Mouse (Mus musculus) cerebellum, postnatal 36 days (tissue): Measurements from ENCODE around the gene Gmnn.
A peak's percentile ranks its signal among the peaks of the same experiment; 100 is the strongest.

Source experiments
- DNase-seq, 2 experiments: peaks; one replicate each; pipeline ENCODE4 v3.0.0; 2021 to 2022; ENCODE audit warnings: mixed read lengths in 2 of 2

The Gmnn gene

DNA sequence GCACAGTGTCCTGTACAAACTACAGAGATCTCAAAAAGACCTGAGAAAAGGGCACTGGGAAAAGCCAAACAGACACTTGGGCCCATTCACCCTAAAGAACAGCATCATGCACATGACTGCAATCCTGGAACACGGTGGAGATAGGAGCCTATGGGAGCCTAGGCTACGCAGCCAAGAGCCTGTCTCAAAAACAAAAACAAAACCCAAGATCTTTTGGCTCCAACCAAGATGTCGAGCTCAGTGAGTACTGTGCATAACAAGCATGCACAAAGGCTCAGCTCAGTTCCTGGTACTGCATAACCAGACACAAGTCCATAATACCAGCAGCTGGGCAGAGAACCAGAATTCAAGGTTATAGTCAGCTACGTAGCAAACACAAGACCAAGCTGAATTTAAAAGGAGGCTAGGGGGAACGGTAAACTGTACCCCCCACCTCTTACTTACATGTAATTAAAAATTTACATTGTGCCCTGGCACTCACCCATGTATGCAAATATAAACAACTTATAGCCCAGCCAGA, 1.3 kb downstream of the Gmnn start:
- no peak for DNase-seq

DNA sequence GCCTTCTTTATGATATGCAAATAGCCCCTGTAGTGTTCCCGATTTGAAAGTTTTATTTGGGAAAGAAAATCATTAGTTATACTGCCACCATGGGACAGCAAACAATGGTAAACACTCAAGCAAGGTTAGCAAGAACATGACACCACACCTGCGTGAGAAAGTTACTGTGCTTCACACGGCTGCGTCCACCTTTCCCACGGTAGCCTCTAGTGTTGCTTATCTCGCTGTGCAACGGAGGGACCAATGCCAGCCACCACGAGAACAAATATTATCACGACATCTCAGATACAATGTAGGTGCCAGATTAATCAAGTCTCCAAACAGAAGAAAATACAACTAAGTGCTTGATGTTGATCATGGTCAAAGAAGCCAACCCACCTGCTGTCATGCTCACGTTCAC, 2.3 kb downstream of the Gmnn start:
- no peak for DNase-seq

DNA sequence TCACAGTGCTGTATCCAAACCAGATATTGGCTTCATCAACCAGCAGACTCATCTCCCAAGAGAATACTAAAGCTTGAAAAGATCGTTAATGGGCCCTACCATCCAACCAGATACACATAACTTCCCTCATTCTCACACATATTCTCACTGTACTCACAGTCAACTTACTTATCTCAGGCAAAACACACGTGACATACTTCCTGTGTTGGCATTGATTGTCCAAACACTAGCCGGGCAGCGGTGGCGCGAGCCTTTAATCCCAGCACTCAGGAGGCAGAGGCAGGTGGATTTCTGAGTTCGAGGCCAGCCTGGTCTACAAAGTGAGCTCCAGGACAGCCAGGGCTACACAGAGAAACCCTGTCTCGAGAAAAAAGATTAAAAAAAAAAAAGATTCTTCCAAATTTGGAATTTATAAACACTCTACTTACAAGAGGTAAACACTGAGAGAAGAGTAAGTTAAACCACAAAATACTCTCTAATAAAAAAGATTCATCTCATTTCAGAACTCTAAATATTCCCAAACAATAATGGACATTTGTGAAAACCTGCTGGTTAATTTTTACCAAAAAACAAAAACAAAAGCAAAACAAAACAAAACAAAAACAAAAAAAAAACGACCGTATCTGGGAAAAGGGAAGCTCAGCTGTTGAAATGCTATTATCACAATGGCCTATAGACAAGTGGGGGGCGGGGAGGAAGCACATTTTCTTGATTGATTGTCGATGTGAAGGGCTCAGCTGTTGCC, 3.7 kb downstream of the Gmnn start:
- no peak for DNase-seq

DNA sequence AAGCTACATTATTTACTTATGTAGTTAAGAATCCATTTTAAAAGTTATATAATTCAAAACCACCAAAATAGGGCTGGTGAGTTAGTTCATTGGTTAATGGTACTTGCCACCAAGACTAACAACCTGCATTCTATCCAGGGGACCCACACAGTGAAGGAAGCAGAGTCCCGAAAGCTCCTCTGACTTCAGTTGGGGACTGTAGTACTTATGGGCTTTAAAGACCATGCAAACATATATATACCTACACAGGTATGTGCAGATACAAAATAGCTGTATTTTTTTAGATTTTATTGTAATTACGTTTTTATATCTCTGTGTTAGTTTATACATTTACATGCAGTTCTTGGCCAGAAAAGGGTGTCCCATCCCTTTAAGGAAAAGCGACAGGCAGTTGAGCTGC, 5.0 kb downstream of the Gmnn start:
- no peak for DNase-seq

DNA sequence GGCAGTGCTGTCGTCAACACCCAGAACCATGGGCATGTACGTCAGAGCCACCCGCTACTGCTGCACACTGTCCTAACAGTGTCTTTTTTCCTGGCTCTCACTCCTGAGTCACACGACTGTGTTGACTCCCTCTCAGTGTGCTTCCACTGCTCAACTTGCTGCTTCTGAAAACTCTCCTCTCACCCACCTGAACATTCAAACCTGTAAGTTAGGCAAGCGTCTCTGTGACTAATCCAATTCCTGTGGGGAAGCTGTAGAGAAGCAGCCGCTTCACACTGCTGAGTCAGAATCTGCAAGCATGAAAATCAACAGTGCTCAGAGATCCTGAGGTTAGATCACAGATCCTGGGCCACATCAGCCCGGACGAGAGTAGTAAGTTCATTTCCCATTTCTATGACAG, 10.3 kb downstream of the Gmnn start:
- no peak for DNase-seq

DNA sequence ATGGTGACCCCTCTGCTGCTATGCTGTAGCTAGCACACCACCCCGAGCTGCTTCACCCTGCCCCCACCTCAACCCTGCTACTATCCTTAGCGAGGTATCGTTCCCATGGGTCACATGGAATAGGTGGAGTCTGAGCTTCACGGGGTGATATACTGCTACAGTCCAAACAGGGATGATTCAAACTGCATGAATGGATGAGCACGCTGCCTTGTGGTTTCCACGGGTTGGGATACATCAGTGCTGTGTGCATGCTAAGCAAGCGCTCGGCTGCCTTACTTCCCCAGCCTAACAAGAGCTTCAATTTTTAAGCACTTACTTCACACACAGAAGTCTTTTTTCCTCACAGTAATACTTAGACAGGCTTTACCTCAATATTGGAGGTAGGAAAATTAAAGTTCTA, 10.9 kb downstream of the Gmnn start:
- no peak for DNase-seq

DNA sequence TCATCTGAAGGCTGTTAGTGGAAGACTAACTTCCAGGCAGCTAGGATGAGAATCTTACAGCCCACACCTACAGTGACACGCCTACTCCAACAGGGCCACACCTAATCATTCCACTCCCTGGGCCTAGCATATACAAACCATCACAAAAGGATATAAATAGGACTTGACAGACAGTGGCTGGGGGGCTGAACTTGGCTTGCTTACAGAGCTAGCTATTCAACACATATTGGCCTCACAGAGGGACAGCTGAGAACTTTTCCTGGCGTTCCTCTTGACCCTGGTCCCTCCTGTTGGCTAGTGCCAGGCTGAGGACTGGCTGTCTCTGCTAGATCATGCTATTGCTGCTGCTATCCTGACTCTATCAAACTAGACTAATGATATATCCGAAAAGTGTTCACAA, 13.9 kb downstream of the Gmnn start:
- no peak for DNase-seq

DNA sequence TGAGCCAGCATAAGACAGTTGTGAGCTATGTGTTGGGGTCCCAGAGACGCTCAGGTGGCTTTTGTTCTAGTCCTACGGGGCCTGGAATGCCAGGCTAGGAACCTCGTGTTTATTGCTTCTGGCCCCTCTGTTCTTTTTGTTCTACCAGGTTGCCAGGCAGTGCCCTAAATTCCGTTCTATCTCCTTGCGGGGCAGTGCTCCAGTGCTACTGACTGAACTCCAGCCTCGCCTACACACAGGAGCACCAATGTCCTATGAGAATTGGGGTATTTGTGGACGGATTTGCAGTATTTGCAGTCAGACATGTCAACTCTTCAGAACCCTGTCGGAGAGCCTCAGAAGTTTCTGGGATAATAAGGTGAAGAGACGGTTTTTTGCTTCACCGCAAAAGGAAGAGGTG, 20.7 kb downstream of the Gmnn start, which contains the start of gene Armh2:
TSS of gene Armh2 (plus strand) at position 205 of the 400 bp plus-strand sequence.
- no peak for DNase-seq

DNA sequence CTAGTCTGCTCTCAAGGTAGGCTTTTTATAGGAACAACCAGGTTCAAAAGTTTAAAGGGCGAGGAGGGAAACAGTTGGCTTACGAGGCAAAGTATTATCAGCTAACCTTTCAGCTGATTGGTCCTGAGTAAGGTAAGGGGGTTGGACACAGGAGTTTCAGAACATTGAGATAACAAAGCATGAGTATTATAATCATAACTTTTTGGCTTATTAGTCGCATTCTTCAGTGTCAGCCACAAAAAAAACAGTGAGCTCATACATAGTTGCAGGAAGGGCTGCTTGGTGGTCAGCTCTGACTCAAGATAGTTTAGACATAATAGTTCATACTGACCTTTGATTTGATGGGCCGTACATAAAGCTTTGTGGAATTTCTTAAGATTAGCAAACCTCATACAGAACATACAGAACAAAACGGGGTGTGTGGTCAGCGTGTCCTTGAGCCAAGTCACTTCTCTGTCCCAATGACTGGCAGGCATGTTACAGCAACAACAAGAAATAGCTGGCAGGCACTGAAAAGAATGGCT, 26.1 kb downstream of the Gmnn start:
- DNase-seq = no peak

DNA sequence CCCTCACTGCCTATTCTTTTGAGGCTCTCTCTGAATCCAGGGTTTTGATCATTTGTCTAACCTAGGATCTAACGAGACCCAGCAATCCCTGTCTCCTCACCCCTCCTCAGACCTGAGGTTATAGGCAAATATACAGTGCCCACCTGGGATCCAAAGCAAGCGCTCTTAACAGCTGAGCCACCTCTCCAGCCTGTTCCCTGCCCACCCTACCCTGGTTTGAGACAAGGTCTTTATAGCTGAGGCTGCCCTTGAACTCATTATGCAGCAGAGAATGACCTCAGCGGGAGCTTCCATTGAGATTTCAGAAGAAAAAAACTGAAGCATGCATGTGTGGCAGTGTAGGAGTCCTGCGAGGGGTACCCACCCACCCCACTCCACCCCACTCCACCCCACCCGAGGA, 27.2 kb downstream of the Gmnn start:
- DNase-seq = no peak

DNA sequence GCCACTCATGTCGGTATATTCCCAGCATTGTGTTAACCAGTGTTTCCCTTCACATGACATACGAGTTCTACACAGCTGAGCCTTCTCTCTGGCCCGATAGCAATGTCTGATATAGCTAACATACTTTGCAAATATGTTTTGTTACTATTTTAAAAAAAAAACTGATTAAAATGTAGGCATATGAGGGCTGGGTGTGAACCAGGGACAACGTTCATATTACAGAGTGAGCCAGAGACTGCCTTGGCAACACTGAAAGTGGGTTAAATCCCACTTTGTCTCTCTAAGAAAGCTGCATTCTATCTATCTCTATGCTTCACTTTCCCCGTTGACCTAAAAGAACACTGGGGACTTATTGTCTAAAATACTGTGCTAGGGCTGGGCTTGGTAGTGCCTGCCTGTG, 32.6 kb downstream of the Gmnn start:
- no peak for DNase-seq

DNA sequence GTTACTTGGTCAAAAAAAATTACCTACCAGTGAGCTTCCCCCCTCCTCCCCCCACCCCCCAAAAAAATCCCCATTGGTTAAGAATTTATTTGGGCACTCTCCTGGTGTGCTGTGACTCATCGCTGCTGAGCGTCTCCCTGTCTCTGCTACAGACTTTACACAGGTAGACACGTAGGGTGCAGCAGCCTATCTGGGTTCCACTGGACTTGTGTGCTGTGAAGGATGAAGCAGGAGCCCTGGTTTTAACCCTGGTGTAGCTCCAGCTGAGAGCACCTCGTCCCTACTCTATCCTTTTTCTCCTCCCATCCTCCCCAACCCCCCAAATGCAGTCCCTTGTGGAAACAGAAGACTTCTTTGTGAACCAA, 37.3 kb downstream of the Gmnn start:
- no peak for DNase-seq

DNA sequence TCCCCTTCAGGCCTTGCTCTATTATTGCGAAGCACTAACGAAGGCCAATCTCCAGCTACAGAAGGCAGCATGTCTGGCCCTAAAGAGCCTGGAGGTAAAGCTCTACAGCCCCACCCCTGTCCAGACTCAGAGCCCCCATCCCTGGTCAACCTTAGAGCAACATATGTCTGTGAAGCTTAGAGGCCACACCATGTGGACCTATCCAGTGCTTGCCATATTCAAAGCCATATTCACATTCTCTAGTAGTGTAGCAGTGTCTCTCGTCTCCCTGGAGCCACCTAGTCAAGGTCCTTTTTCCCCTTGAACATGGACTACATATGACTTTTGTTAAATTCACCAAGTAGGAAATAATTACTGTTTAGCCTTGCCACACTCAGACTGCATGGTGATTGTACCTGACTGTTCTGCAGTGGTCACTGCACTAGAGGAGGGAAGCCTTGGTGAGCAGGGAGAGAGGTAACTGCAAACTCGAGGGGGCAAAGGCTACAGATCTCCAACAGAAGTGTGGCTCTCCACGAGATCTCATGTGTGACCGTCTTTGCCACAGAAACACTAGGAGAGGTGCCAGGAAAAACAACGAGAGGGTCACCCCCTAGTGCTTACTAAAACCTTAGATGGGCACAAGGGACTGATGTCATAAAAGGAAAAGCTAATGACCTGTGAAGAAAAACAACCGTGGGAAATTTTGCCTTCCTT, 37.9 kb downstream of the Gmnn start:
- no peak for DNase-seq

DNA sequence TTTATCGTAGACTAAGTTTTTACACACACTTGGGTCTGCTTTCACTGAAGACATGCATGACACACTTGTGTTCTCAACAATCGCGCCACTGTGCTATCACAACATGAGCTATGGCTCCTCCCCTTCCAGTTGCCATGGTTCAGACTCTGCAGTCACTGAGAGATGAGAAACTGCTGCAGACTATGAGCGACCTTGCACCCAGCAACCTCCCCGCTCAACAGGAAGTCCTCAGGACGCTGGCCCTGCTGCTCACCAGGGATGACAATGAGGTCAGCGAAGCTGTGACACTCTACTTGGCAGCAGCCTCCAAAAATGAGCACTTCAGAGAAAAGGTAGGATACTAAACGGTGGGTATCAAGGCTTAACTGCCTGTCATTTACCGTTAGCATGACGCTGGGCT, 40.2 kb downstream of the Gmnn start:
- no peak for DNase-seq

DNA sequence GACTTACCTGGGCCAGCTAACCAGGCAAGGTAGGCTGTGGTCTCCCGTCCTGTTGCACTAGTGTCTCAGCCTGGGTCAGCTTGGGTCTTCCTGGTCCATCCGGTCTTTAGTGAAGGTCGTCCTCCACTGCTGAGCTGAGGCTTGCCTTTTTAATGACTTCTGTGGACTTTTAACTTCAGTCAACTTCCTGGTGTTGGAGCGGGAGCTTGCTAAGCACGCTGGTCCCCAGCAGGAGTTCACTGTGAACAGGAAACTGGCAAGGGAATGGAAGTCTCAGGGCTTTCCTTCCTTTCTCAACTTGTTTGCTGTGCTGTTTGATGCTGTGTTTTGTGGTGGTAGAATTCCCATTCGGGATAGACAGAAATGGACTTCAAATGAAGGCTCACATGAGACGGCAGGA, 44.0 kb downstream of the Gmnn start:
- no peak for DNase-seq

DNA sequence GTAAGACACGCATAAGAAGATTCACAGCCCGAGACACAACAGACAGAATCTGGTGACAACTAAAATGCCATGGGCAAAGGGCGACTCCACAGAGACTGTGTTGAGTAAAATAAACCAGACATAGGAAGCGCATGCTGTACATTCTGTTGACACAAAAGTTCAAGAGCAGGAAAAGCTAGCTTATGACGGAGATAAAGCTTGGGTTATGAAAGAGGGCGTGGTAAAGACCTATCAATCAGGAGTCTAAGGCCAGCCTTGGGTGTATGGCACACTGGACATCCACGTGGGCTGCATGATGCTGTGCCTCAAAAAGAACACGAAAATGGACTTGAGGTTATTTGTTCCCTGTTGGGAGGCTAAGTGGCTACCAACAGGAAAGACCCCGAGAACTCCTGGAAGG, 45.3 kb downstream of the Gmnn start:
- no peak for DNase-seq

DNA sequence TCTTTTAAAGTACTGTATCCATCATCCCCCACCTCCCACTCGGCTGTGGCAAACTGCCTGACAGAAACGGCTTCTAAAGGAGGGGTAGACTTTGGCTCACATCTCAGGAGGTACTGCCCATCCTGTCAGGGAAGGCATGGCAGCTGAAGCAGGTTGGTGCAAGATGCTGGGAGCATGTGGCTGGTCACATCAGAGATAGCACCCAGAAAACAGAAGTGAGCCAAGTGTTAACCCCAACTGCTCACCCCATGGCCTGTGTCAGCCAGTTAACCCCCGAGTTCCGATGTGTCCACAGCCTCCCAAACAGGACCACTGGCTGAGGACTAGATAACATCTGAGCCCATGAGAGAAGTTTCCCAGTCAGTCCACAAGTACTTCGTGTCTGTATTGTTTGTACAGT, 46.1 kb downstream of the Gmnn start:
- no peak for DNase-seq

DNA sequence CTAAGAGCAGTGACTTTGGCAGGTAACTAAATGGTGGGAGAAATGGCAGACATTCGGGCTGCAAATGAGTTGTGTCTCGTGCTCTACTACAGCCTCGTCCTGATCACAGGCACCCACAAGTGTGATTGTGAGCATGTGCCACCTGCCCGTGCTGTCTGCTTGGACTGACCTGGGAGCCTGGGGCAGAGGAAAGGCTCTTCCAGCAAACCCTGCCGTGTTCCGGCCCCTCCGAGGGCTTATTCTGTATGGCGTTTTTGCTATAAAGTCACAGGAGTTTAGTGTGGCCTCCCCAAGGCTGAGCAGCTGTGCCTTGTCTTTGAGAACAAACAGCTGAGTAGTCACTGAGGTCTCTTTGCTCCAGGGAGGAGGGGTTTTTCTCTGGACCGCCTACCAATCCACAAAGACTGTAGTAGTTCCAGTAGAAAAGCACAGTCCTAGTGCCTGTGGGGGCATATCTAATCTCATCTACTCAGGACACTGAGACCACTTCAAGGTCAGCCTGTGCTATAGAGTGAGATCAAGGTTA, 47.3 kb downstream of the Gmnn start:
- DNase-seq = no peak

DNA sequence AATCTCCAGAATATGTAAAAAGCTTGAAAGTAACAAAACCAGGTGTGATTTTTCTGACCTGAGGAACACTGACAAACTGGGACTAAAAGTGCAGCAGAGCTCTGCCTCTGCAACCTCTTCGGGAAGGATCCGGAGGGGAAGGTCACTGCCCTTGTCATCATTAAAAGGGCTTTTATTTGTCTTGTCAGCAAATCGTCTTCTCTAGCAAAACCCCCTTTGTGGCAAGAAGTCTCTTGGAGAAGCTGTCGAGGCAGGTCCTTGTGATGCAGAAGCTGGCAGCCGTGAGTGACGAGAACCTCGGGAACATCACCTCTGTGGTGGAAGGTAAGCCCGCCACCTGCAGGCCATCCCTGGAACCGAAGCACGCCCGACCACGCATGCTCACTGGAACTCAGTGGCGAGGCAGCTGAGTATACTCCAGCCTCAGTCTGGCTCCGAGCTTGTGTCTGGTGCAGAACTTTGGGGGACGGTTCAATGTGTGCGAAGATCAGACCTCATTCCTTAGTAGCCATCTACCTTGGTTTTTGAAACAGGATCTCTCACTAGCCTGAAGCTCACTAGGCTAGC, 48.2 kb downstream of the Gmnn start:
- peak; percentile 86 to 90 for DNase-seq

DNA sequence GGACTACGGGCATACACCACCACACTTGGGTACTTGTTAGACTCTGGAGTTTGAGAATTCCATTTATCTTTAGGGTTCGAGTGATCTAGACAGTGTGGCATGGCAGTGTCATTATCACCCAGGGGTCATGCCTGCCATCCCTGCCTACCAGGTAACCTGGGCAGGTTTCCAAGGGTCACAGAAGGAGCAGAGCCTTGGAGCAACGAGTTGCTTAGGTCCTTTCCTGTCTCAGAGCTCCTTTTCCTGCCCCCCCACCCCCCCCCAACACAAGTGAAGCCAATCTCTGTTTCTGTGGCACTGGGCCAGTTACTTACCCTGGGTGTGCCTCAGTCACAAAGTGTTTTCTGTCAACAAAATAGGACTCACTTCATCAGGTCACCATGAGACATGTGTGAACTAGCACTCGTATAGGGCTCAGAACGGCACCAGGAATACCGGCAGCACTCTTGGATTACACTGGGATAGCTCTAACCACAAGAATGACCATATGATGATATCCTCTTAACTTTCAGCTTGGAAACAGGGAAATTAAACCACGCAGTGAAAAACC, 49.1 kb downstream of the Gmnn start:
- DNase-seq = no peak

DNA sequence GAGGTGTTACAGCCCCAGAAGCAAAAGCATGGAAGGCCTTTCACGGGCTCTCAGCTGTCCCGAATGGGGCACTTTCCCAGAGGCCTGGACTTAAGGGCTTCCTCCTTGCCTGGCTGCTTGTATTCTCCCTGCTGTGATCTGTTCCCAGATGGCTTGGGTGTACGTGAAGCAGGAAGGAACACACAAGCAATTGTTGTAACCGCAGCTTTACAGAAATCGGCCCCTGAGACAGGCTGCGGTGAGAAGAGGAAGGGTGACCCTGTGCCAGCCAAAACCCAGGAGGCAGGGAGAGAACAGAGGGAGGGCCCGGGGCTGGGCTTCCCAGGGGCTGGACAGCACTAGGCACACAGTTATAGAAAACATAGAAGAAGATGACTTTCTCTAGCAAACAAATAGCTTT, 50.8 kb downstream of the Gmnn start:
- DNase-seq = no peak

DNA sequence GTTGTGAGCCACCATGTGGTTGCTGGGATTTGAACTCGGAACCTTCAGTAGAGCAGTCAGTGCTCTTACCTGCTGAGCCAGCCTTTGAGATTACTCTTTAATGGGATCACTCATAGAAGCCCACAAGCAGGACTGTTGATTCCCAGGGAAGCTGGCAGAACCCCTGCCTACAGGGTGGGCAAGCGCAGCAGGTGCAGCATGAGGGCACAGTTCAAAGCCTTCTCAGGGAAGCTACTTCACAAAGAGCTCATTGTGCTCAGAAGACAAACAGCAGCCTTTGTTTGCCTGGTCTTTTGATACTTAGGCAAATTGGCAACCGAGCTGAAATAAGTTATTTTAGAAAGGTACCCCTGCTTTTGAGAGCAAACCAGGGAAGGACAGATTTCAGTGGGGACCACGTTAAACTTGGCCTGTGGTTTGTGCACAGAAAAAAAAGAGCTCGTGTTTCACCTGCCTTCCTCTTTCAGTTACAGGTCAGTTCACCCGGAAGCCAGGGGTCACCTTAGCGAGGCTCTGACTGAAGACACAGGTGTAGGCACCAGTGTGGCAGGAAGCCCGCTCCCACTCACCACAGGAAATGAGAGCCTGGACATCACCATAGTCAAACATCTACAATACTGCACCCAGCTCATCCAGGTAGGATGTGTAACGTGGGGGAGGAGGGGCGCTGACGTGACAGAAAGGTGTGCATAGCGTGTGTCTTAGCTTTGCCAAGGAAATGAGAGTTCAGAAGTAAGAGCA, 51.9 kb downstream of the Gmnn start:
- DNase-seq = no peak

DNA sequence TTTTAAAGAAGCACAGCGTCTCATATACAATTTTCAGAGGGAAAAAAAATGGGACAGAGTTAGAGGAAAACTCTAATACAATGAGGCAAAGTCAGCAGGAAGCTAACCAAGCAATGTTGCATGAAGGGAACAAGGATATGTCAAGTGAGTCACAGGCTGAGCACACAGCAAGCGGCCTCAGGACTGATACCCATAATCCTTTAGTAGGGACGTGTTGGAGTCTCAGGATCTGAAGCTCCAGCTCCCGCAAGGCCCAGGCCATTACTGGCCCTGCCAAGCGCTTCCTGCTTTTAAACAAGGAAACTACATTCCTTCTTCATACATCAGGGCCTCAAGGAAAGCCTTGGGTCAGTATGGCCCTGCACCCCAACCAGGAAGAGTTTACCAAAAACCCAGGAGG, 59.6 kb downstream of the Gmnn start:
- DNase-seq = no peak
